Mouse (Mus musculus): ENCODE measurements at regions not wholly inside any gene's neighbourhood (a gene's known extent, or its start where the extent isn't known, plus 50 kb on each side); places are given as distances from the start of the nearest gene placed in this dataset.
A peak's percentile ranks its signal among the peaks of the same experiment; 100 is the strongest.

DNA sequence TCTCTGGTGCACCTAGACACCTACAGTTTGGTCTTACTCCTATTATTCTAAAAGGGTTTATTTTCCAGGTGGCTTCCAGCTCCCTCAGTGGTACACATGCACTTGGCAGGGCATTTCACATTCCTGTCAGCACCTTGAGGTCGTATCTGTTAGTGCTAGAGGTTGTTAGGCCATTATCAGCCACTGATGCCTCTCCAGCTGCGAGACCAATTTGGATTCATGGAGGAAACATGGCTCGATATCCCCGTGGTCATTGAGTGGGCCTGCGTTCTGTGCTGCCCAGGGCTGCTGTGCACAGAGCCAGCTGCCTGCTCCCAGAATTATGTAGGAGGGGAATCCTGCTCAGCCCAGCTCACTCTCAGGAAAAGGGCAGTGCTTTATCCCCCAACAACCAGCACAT lies 60.1 kb upstream of the Irx1 start:
- ATAC-seq (replicated peaks; ENCODE audit: poor library complexity), result no peak

DNA sequence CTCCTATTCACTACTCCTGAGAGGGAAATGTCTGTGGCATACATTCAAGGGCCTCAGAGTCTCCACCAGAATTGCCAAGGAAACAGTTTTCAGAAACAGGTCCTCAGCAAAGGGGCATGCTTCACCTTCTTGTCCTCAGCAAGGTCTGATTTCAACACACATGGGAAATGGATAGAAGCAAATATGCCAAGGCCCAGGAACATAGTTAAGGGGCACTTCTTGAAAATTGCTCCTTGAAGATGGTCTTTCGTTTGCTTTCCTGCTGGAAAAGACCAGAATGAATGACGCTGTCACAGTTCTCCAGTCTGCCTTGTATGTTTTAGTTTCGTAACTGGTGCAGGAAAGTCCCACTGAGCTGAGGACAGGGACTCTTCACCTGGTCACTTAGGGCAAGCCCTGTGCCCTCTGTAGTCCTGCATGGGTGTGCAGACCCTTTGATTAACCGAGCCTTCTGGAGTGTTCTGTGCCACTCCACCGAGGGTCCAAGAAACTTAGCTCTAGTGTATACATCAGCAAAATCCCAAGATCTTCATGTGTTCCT lies 80.5 kb upstream of the Irx1 start:
- ATAC-seq (replicated peaks; ENCODE audit: poor library complexity), result no peak

DNA sequence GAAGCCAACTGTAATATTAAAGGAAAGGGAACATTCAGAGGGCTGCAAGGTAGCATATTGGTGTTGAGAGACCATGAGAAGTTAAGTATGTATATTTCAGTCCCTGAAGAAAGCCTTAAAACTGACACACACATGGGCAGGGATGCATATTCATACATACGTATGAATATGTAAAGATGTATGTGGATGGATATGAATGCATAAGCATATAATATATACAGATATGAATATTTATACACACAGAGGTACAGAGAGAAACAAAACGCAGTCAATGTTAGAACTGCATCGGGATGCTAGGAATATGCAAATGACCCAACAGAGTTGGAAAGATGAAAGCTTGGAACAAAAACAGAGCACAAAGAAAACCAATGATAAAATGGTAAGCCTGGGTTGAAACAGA lies 92.9 kb upstream of the Irx1 start:
- no peak for ATAC-seq (replicated peaks; ENCODE audit: poor library complexity)

DNA sequence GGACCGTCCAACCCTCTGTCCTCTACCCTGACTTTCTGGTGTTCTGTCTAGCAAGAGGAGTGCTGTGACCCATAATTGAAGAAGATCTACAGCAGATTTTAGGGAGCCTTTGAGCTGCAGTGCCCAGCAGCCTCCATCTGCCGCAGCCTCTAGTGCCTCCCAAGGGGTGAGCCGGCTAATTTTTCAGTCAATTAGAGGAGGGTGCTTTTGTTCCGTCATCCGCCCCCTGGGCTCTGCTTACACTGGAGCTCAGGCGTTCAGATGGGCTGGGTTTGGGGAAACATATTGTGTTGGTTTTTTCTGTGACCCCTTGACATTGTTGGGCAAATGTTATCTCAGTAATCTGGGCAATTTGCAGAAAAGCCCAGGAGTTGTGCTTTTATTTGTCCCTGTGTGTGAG lies 98.1 kb upstream of the Irx1 start:
- no peak for ATAC-seq (replicated peaks; ENCODE audit: poor library complexity)

DNA sequence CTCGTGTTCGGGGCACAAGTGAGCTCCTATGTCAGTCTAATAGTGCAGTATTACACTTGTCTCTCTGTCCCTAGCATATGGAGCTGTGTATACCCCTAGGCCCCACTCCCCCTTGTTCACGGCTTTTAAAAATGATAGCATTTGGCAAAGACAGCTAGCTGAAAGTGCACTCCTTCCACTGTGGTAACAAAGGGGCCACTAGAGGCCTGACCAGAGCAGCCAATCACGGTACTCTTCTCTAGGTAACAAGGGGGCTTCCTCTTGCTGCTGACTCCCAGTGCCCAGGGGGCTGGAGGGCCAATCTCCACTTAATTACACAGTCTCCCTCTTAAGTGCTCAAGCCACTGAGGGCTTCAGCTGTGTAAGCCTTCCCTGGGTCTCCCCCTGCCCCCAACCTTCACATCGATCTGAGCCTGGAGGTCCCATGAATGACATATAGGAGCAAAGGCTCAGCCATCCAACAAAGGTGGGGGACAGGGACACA lies 99.8 kb upstream of the Irx1 start:
- no peak for ATAC-seq (replicated peaks; ENCODE audit: poor library complexity)

DNA sequence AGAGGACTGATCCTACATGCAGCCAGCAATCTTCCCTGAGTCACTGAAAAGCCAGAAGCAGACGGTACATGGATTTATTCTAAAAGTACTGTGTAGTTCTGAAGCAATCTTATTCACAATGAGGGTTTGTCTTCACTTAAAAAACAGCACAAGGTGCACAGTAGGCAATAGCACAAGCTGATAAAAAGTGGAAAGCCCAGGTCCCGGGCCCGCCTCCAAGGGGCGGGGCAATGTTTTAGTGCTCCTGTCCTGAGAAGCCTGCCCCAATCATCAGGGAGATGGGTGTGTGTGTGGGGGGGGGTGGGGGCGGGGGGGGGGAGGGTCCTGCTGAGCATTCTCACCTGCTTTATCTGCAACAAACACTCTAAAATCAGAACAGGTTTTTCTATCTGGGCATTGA lies 133.1 kb upstream of the Irx1 start:
- ATAC-seq (replicated peaks; ENCODE audit: poor library complexity), result no peak

DNA sequence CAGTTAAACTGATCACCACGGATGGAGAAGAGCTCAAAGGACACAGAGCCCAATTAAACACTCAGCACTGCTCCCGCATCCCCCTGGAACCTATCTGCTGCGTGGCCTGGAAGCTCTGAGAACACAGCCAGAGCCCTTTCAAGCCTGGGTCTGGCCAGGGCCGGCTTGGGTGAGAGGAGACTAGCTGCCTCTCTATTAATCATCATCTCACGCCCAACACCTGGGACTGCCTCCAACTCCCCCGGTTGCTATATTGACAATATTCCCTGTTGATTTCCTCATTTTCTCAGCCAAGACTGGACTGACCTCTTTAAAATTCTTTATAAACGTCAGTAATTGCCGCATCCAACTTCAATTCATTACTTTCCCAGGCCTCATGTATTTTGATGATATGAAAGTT lies 133.7 kb upstream of the Irx1 start:
- ATAC-seq (replicated peaks; ENCODE audit: poor library complexity), result no peak

DNA sequence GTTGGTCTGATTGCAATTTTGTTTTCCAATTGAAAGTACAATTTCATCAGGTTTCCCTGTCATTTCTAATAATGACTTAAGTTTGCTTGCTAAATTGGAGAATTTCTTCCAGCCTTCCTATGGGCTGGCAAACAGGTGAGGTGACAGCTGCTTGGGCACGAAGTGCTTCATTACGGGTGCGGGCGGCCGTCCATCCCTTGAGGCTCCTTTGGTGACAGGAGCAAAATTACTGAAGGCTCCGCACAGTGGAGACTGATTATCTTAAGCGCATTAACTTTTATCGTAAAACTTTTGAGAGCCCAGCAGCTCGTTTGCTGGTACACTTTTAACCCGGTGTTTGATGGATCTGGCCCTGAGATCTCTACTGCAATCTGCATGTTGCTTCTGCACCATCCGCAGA lies 134.3 kb upstream of the Irx1 start:
- ATAC-seq (replicated peaks; ENCODE audit: poor library complexity), result no peak

DNA sequence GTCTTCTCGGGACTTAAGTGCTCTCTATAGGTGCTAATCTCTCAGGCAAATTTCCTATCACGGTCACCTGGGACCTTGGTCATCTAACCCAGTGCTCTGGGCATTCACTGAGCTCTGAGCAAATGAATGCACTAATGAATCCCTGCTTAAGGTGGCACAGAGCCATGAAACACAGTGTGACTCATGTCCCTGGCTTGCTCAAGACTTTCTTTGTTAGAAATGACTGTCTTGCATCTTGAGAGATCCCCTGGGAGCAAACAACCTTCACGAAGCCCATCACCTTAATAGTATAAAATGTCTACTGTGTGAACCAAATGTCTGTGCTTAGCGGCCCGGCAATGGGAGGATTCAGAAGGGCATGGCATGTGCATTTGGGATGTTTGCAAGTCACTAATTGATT lies 137.2 kb upstream of the Irx1 start:
- no peak for ATAC-seq (replicated peaks; ENCODE audit: poor library complexity)

DNA sequence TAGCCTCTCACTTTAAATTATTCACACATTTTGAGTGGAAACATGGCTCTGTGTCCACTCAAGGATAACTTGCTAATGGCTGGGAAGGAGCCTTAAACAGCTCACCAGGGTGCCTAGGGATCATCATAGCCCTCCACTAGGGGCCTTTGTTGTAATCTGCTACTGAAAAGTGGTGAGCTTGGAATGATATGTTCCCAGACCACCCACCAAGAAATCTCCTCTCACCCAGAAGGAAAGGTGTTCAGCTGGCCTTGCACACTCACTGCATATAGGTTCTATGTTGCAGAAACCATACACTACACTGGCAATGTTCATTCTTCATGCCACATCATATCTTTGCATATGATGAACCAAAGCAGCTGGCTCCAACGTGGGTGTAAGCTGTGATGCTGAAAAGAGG lies 145.1 kb upstream of the Irx1 start:
- no peak for ATAC-seq (replicated peaks; ENCODE audit: poor library complexity)

DNA sequence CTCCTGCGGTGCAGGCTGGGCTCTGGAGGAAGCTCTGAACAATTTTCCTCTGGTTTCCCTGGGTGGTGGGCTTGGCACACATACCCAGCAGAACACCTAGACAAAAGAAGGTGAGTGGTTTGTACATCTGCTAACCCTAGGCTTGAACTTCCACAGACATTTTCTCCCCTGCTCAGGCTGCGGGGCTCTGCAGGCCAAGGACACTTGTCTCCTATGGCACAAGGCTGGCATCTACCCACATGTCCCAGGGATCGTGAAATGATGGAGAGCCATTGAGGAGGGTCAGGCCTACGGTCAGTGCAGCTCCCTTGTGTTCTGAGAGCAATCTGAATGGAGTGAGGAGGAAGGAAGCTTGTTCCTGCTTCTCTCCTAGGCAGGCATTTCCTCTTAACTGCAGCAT lies 150.4 kb upstream of the Irx1 start:
- no peak for ATAC-seq (replicated peaks; ENCODE audit: poor library complexity)

DNA sequence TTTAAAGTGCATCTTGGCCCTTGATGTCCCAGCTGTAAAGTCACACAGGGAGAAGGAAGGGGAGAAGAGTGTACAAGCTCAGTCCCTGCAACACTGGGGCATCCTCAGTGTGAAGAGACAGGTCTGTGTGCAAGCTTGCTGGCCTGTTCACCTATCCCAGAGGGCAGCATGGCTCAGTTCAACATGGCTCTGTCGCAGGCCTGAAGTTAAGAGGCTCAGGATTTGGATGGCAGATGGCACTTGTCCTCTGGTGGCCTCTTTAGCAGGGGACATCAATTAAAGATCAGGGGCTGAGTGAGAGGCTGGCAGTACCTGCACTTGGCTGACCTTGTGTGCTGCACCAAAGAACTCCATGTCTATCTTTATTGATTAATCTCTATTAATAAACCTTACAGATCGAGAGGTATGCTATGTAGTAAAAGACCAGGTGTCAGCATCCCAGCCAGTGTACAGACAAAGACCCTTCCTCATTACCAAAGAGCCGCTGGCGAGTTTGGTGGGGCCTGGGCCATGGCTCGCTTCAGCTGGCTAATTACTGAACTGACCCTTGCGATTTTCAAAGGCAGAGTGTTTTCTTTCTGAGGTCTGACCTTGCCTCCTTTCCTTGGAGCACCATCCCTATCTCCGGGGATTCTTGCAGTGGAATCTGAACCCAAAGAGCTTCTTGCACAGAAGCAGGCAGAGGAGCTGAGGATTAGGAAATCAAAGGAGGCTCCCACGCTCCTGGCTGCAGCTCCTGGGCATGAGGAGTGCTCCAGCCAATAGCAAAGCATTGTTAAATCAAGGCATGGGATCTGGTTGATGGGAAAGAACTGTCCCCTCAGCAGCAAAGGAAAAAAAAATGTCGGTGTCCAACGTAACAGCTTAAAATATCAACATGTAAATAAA lies 151.5 kb upstream of the Irx1 start:
- ATAC-seq (replicated peaks; ENCODE audit: poor library complexity), result no peak

DNA sequence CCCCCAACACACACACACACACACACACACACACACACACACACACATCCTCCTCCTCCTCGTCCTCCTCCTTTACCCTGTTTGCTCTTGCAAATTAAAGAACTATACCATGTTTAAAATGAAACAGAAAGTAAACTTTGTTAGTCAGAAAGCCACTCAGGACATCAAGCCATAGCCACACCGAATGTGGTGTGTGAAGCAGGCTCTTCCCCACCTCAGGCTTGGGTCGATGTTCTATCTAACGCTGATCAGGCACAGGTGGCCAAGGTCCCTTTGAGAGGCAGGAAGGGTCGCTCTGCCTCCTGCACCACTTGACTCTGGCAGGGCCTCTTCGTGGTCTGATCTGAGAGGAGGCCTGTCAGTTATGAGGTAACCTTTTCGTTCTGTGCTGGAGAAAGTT lies 156.9 kb upstream of the Irx1 start:
- ATAC-seq (replicated peaks; ENCODE audit: poor library complexity), result peak; percentile 29; the same call in 1 of the 2 replicates

DNA sequence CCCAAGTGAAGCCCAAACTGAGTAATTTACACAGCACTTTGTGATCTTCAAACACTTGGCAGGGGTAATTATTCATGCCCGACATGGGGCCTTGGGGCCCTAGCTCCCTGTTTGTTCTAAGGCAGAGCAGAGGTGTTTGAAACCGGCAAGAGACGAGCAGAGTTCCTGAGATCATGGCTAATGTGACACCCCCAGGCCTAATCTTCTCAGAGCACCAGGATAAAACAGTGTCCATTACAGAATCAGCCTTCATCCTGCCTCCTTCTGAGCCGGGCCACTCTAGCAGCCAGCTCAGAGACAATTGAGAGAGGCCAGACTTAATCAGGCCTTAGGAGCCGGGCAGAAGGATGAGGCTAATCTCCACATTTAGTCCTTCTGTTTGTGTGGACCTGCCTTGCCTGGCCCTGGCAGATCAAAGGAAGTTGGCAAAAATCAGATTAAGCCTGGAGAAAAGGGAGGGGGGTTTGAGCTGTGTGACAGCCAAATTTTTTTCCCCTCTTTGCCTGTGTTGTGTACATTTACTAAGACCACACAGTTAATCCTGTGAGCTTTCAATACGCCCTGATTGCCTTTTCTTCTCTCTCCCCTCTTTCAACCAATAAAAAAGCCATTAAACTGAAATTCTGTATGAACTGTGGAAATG lies 157.5 kb upstream of the Irx1 start:
- ATAC-seq (replicated peaks; ENCODE audit: poor library complexity), result no peak

DNA sequence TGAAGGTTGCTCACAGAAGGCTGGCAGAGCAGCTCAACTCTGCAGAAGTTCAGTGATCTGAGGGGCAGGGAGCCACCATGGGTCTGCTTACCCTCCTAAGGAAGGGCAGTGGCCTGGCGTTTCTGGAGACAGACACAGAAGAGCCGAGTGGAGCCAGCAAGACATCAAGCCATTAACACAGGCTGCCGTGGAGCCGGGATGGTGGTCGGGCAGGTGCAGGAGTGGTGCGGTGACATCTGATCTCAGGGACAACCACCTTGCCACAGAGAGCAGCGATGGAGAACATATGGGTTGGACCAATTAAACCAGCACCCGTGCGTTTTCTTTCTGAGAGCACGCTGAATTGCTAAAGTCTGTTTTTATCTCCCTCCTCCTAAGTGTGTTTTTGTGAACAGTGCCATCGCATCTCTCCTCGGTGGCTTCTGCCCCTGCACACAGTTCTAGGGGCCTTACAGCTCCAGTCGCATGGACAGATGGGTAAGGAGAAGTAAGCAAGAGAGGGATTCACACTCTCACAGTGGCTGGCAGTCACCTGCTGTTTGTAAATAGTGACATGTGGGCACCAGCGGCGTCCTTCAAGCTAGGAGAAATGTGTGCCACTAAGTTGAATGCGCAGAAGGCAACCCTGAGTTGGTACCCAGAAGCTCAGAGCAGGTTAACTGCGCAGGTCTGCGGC lies 158.2 kb upstream of the Irx1 start:
- no peak for ATAC-seq (replicated peaks; ENCODE audit: poor library complexity)

DNA sequence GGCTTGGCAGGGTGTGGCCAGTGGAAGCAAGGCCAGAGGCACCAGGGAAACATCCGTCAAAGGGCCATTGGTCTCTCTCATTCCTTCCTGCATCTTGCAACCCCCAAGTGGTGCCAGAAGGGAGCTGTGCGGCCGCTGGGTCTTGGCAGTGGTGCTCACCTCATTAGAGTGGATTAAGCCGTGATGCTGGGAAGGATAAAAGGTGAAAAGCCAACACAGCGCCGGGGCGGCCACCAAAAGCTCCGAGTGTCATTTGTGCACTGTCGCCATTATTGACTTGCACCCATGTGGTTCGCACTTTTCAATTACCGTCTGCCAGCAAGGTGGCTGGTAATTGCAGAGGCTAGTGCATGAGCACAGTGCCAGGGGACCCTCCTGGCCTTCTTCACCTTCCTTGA lies 158.7 kb upstream of the Irx1 start:
- no peak for ATAC-seq (replicated peaks; ENCODE audit: poor library complexity)

DNA sequence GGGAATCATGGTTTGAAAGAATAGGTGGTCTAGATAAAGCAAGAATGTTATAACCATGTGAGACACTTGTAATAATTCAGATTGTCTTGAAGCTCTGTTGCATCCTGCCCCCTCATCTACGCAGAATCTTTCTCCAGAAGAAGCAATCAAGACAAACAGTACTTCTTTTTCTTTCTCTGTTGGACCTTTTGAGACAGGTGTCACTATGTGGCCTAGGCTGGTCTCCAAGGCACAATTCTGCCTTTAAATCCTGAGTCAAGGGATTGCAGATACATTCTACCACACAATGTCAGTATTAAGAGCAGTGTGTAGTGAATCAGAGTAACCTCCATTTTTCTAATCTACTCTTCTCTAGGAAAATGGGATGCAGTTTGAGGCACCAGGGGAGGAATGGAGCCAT lies 164.8 kb upstream of the Irx1 start:
- no peak for ATAC-seq (replicated peaks; ENCODE audit: poor library complexity)

DNA sequence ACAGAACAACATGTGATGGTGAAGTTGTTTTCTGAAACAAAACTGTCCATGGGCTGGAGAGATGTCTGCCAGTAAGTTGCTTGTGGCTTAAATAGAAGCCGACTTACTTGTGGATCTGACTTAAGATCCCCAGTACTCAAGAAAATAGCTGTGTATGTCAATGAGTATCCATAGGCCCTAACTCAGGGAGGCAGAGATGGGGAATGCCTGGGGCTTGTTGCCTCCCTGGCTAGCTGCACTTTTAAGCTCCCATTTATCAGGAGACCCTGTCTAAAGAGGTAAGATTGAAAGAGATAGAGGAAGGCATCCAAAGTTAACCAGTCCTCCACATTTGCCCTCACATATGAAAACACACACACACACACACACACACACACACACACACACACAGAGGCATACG lies 167.8 kb upstream of the Irx1 start:
- no peak for ATAC-seq (replicated peaks; ENCODE audit: poor library complexity)

DNA sequence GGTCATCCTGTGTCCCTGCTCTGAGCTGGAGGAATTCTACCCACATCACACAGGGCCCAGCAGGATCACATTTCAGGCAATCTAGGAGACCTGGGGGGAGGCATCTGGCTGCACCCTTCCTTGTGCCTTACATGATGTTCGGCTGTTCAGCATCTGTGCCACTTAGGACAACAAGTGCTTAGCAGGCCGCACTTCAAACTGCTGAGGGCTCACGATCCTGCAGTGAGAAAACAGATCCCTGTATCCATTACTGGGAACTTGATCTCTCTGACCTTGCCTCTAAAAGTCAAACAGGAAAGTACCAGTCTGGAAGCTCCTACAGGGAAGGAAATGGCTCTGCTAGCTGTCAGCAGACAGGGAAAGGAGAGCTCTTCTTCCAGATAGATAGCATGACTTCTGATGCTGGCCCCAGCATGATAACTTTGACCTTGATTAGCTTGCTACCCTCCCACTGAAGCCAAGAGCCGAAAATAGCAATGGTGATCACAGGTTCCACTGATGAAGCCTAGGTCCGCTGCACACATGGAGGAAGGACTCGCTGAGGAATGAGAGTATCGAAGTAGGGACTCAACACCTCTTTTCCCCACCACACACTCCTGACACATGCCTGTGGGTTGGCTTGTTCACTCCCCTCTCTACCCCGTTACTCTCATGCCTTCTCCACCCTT lies 170.7 kb upstream of the Irx1 start:
- no peak for ATAC-seq (replicated peaks; ENCODE audit: poor library complexity)

DNA sequence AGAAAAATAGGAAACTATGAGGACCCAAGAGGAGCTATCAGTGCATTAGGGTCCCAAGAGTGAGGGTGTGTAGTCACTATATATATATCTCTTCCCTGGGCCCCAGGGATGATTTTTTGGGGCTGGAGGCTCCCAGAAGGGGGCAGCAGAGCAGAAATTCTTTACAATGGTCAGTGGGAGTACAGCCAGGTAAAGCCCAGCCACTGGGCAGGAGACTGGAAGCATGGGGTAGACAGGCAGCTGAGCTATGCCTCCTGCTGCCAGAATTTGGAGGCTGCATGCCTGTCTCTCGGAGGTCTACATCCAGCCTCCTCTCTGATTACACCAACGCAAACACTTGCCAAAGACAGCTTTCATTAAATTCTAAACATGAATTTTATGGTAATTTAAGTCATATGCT lies 202.7 kb upstream of the Irx1 start:
- no peak for ATAC-seq (replicated peaks; ENCODE audit: poor library complexity)

DNA sequence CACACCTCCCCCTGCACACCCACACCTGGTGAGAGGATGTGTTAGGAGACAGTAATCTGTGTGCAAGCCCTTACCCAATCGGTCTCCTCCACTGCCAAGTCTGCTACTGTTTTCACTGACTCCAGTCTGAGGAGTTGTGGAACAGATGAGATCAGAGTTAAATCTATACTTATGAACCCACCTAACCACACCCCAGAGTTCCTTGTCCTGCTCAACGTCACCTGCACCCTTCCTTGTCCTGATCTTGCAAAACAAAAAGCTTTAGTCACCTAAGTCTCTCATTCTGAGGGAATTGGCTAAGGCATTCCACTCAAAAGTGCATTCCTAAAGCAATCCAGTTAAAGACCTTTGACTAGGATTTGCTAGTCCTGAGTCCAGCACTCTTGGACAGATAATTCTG lies 203.9 kb upstream of the Irx1 start:
- ATAC-seq (replicated peaks; ENCODE audit: poor library complexity), result no peak
